Mouse (Mus musculus): Measurements from ENCODE around the gene Dnpep.

The Dnpep gene

GRCm38 (mm10) chr1:75262969-75263951 is 54.5 kb downstream of the Dnpep start:
- DNase-seq, result peak; percentile 58

GRCm38 (mm10) chr1:75261278-75261677 is 56.5 kb downstream of the Dnpep start:
- DNase-seq, result no peak

Measured in right cerebral cortex, postnatal 14 days (tissue).